Mouse (Mus musculus): Measurements from ENCODE around the gene Wrb. TPM values are rescaled to one million over a fixed set of nuclear protein-coding genes. Genes with fewer than 3 reads are reported as not detected.

Wrb gene
- total RNA-seq, 2 experiments from 2014 or later = 4.4 to 7.1 TPM

- ATAC-seq (ENCODE audit: poor library complexity, severe bottlenecking) = no peak
Observed at GRCm38 (mm10) chr16:96157171-96157570, 12.0 kb downstream of the Wrb start.

DNA sequence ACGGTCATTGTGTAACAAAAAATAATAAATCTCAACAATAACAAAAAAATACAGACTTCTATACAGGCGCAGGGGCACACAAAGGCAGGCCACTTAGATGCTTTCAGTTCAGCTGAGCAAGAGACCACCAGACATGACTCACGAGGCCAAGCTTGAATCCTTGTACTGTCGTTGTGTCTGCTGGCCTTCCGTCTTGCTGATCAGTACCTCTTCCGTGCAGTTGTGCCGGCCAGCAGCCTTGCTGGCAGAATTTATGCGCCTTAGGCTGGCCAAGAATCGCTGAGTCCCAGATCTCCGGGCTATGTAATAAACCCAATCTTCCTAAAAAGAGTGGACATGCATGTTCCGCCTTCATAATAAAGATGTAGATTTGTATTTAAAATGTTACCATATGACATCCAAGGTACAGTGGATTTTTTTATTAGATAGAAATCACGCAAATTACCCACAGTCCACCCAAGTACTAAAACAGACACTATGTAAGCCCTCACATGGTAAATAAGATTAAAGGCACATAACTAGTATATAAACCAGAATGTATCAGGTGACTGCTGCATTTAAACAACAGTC, 13.4 kb downstream of the Wrb start:
- ATAC-seq (ENCODE audit: poor library complexity, severe bottlenecking) = no peak

DNA sequence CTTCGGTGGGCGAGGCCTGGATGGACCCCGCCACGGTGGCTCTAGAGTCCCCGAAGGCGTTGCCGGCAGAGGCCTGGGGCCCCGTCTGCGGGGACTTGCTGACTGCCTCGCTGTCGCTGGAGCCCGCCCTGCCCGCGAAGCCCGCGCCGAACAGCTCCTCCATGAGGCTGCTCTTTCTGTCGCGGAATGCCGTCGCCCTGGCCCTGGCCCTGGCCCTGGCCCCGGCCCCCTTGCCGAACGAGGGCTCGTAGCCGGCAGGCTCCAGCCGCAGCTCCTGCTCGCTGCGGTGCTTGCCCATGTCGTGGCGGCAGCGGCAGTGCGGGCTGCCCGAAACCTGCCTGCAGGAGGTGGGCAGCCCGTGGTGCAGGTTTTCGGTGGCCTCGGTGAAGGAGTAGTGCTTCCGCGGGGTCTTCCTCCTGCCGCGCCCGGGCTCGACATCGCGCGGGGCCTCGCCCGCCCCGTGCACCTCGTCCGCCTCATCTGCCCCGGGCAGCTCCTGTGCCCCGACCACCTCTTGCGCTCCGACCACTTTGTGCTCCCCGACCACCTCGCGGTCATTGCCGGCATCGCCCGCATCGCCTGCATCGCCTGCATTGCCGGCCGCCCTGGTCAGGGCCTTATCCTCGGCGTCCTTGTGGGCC, 14.0 kb downstream of the Wrb start:
- ATAC-seq (ENCODE audit: poor library complexity, severe bottlenecking) = peak; percentile 67

DNA sequence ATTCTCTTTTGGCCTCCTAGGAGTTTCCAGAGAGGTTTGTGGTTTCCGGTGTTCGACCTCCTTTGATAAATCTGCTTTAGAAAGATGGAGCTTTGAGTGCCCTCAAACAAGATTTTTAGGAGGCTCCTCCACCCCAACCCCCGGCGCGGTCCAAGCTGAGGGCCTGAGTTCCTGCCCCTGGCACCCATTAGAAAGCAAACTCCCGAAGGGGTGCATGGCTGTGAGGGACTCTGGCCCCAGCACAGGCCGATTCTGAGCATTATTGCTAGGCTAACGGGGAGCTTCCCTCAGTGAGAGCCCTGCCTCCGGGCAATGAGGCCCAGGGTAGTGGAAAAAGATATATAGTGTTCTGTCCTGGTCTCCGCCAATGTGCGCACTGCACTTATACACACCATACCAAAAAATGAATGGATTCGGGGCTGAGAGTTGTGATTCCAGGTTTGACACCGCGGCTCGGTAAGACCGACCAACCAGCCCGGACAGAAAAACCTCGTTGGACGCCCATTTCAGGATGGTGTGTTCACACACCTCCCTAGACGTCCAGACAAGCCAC, 14.7 kb downstream of the Wrb start:
- no peak for ATAC-seq (ENCODE audit: poor library complexity, severe bottlenecking)

DNA sequence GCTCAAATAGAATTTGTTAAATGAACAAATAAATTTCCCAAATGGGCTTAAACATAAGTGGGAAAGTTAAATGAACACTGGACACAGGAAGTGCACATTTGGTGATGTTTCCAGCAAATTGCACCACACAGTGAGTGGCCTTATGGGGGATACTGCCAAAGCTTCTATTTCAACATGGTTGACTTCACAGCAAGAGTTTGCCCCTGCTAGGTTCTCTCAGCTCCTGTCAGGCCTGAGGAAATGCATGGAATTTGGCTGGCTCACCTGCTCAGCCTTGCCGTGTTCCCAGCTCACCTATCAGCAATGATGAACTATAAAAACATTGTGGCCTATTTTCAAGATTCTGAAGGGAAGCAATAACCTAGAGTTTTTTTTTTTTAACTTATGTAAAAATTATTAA, 15.7 kb downstream of the Wrb start:
- ATAC-seq (ENCODE audit: poor library complexity, severe bottlenecking) = no peak

- no peak for ATAC-seq (ENCODE audit: poor library complexity, severe bottlenecking)
Observed at GRCm38 (mm10) chr16:96161336-96161735, 16.1 kb downstream of the Wrb start.

DNA sequence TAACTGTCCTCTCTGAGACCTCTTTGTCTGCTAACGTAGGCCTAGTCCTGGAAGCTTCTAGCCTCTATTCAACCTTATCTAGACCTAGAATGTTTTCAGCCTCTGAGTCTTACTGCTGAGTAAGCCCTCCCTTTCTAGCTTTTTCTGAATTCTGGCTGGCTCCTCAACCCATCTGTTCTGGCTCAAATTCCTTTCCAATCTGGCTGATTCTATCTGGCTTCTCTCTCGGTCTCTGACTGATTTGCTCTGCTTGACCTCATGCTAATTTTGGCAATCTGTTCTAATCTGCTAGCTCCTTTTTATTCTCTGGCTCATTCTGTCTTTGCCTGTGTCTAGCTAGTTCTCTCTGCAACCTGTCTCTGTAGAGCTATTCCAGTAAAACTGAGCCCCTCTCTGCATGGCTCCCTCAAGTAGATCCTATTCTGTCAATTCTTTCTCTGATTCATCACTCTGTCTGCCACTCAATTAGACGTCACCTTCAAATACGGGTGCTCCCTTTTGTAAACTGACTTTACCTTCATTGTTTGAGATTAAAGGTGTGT, 20.6 kb downstream of the Wrb start:
- no peak for ATAC-seq (ENCODE audit: poor library complexity, severe bottlenecking)

DNA sequence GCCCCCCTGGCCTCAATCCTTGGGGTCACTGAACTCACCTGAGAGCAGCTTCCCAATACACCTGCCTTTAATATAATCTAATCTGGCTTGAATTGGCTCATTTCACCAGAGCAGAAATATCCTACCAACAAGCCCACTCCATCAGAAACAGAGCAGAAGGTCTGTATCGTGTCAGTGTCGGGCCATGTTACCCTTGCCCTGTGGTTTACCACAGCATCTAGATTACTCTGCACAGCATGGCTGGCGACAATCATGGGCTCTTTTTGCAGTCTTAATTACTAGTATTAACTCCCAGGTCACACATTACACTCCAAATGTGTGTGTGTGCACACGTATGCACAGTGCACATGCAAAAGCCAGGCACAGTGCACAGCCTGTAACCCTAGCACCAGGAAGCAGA, 23.6 kb downstream of the Wrb start:
- ATAC-seq (ENCODE audit: poor library complexity, severe bottlenecking) = no peak

DNA sequence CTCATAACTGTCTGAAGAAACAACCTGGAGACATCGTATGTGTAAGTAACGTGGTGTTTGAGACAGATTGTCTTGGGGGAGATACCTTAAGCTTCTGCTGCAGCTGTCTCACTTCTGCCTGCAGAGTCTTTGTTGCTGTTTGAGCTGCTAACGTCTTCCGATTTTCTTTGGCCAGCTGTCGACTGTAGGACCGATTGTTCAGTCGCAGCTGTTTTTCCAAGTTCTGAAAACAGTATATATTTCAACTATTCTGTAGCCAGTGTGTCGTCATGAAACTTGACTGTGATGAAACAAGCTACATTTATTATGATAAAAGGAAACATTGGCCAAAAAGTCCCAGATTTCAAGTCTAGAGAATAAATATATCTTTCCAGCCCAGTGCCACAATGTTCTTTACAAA, 28.4 kb downstream of the Wrb start:
- no peak for ATAC-seq (ENCODE audit: poor library complexity, severe bottlenecking)

GRCm38 (mm10) chr16:96175399-96175798, 30.2 kb downstream of the Wrb start:
- ATAC-seq (ENCODE audit: poor library complexity, severe bottlenecking) = no peak

- ATAC-seq (ENCODE audit: poor library complexity, severe bottlenecking) = no peak
Observed at GRCm38 (mm10) chr16:96179156-96179555, 33.9 kb downstream of the Wrb start.

DNA sequence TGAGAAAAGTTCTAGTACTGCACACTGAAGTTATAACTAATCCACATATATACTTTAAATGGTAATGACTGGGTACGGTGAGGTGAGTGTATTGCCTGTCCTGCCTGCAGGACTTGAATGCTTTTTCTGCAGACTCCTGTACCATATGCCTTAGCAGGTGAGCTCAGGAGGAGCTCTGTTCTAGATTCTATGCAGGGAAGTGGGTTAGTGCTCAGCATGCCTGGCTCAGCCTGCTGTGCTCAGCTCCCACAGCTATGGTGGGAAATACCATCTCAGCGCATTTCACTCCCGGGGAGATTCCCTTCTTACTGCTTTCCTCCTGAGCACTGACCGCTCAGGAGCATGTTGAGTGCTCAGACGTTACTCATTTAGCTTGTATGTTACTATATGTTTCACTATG, 42.4 kb downstream of the Wrb start:
- ATAC-seq (ENCODE audit: poor library complexity, severe bottlenecking) = no peak

- ATAC-seq (ENCODE audit: poor library complexity, severe bottlenecking) = peak; percentile 95
Observed at GRCm38 (mm10) chr16:96191531-96192506, 46.6 kb downstream of the Wrb start, which contains the start of gene Lca5l. Lca5l (minus strand) TSS chr16:96192271.

- ATAC-seq (ENCODE audit: poor library complexity, severe bottlenecking) = no peak
Observed at GRCm38 (mm10) chr16:96199913-96200701, 54.9 kb downstream of the Wrb start, which contains the start of gene Sh3bgr. Sh3bgr (plus strand) TSS chr16:96200450.

- no peak for ATAC-seq (ENCODE audit: poor library complexity, severe bottlenecking)
Observed at GRCm38 (mm10) chr16:96200702-96201028, 55.5 kb downstream of the Wrb start.

- no peak for ATAC-seq (ENCODE audit: poor library complexity, severe bottlenecking)
Observed at GRCm38 (mm10) chr16:96201485-96202232, 56.5 kb downstream of the Wrb start.

Measured in megakaryocyte, adult 5-6 weeks (primary cell).